Mouse (Mus musculus) kidney, postnatal 0 days (tissue): ENCODE results near the gene Dnase2b. TPM values are rescaled to one million over a fixed set of nuclear protein-coding genes. Genes with fewer than 3 reads are reported as not detected.

Source experiments
- ATAC-seq: fragments of 200-750 bp; cut with Nextera tagmentation; replicated peaks from 2 replicates; pipeline ENCODE4 v1.8.0; 2017; ENCODE audit warnings: low read depth, moderate number of reproducible peaks, moderate TSS enrichment, moderate library complexity; ENCODE audit not compliant: low FRiP score
- DNase-seq: peaks from one replicate; pipeline ENCODE4 v3.0.0-alpha.2; 2016; ENCODE audit warnings: low spot score
- H3K27ac ChIP-seq: fragments of 300-500 bp; sonication (generic); 2 replicates; pipeline ENCODE4 v1.5.1; 2014; ENCODE audit warnings: mild to moderate bottlenecking
- H3K27me3 ChIP-seq: fragments of 300-500 bp; sonication (generic); 2 replicates; pipeline ENCODE4 v1.6.1; 2014; ENCODE audit warnings: low read length, mixed read lengths; ENCODE audit not compliant: insufficient read depth
- H3K36me3 ChIP-seq: fragments of 300-500 bp; sonication (generic); 2 replicates; pipeline ENCODE4 v1.6.1; 2014; ENCODE audit warnings: low read length, mixed read lengths; ENCODE audit not compliant: insufficient read depth
- H3K4me1 ChIP-seq: fragments of 300-500 bp; sonication (generic); replicated peaks from 2 replicates; pipeline ENCODE4 v1.6.1; 2014; ENCODE audit warnings: antibody characterized with exemption, low read length, mixed read lengths; ENCODE audit not compliant: insufficient read depth
- H3K4me2 ChIP-seq: fragments of 300-500 bp; sonication (generic); 2 replicates; pipeline ENCODE4 v1.6.1; 2014; ENCODE audit warnings: mild to moderate bottlenecking, low read length, moderate library complexity, mixed read lengths
- H3K4me3 ChIP-seq: fragments of 300-500 bp; sonication (generic); replicated peaks from 2 replicates; pipeline ENCODE4 v1.5.1; 2014; ENCODE audit warnings: low read depth, low read length
- H3K9ac ChIP-seq: fragments of 300-500 bp; sonication (generic); 2 replicates; pipeline ENCODE4 v1.6.1; 2014; ENCODE audit warnings: low read depth, low read length
- H3K9me3 ChIP-seq: fragments of 300-500 bp; sonication (generic); replicated peaks from 2 replicates; pipeline ENCODE4 v1.6.1; 2016; ENCODE audit warnings: low read length, inconsistent platforms, mixed read lengths
- CTCF ChIP-seq: IDR thresholded peaks from 2 replicates; pipeline ENCODE4 v1.5.1; 2016; ENCODE audit warnings: antibody characterized with exemption, low read depth, mild to moderate bottlenecking, moderate library complexity
- WGBS: fragments of 180-500 bp; shearing (Covaris S2); extraction: QIAGEN DNeasy Blood & Tissue Kit; methylation state at CpG from one replicate; pipeline ENCODE4 v1.1.7; 2014; 5-methylcytosine and 5-hydroxymethylcytosine counted together
- polyA plus RNA-seq: library from polyadenylated mRNA; unstranded; fragments of >200 nt; fragmentation: Nextera tagmentation; extraction: Ambion mirVana; gene quantifications from 2 replicates; pipeline ENCODE4 v1.2.1, GENCODE M21; 2015

The Dnase2b gene
- polyA plus RNA-seq, 1 experiment from 2014 or later, result not detected

DNA sequence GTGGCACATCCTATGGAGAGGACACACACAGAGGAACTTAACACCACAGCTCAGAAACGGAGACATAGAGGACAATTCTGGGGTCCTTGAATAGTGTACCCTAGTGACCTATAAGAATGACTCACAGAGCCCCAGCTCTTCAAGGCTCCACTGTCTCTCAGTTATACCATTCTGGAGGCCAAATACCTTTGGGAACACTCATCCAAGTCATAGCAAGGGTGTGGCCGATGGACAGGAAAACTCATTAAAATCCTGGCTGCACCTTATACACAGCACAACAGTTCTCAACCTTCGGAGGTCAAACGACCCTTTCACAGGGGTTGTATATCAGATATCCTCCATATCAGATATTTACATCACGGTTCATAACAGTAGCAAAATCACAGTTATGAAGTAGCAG is 17.1 kb upstream of the Dnase2b start:
- H3K9me3 ChIP-seq, result no peaks in the 10 kb centered on the region
- DNase-seq (no peak), ATAC-seq (no peak)
- H3K9ac ChIP-seq, result no peak overlapping the region
- no peak for TF ChIP-seq CTCF
- H3K4me2 ChIP-seq, result no peak overlapping the region
- no peak overlapping the region for H3K4me3 ChIP-seq
- 80% methylated on average over 5 of the region's 5 CpGs for WGBS
- H3K36me3 ChIP-seq, result no peaks in the 10 kb centered on the region
- H3K27me3 ChIP-seq, result no peaks in the 10 kb centered on the region
- no peak overlapping the region for H3K27ac ChIP-seq
- H3K4me1 ChIP-seq, result no peaks in the 10 kb centered on the region; the same call in 1 of the 2 replicates

DNA sequence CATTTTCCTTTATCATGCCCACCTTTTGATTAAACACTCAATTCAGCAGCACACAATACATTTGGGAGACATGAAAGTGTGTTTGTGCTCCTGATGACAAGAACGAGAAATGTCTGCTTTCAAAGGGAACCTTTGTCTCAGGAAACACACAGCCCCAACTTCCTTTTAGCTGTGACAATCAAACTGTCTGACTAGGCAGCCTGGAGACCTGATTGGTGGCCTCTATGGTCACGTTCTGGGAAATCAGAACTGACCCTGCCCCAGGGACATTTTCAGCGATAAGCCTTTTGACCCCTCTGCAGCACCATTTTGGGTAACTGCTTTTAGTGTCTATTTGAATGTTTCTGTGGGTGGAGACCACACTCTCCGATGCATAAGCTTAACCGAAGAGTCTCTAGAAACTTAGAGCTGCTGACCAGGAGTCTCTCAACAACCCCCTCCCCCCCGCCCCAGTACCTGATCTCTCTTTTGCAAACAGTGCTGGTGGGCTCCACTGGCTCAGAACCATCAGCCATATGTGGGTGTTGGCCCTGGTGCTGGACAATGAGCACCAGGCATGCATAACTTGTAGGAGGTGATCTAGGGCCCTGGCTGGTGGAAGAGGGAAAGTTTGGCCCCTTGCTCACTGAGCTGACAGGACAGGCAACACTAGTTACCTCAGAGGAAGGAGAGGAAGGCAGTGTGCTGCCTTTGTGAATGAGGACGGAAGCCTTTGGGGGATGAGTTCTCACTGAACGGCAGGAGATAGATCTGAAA is 13.0 kb upstream of the Dnase2b start:
- Histone ChIP-seq H3K9ac (no peak overlapping the region), H3K4me3 (no peak overlapping the region), H3K4me1 (no peaks in the 10 kb centered on the region; the same call in 1 of the 2 replicates), H3K27me3 (no peaks in the 10 kb centered on the region), H3K27ac (peak overlapping the region; percentile 56), H3K9me3 (no peaks in the 10 kb centered on the region), H3K36me3 (no peaks in the 10 kb centered on the region), H3K4me2 (peak overlapping the region; percentile 21; the same call in 1 of the 2 replicates)
- DNase-seq (peak; percentile 75), ATAC-seq (peak; percentile 86)
- TF ChIP-seq CTCF, result no peak
- 31% methylated on average over 8 of the region's 8 CpGs for WGBS

DNA sequence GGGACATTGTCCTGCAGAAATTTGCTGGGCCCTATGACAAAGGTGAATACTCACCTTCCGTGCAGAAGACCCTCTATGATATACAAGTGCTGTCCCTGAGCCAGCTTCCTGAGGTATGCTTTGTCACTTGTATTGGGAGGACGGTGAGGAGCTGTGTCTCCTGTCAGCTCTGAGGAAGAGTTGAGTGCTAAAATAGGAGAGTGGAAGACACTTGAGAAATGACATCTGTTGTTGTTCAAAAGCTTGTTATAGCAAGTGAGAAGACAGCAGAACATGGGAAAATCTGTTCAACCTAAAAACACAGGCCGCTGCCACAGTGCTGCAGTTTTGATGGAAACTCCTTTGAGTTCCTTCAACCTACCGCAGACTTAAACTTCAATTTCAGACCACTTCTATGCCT is 10.4 kb upstream of the Dnase2b start:
- no peak for TF ChIP-seq CTCF
- Histone ChIP-seq H3K36me3 (no peaks in the 10 kb centered on the region), H3K27ac (no peak overlapping the region), H3K4me2 (no peak overlapping the region), H3K9me3 (no peaks in the 10 kb centered on the region), H3K4me1 (no peaks in the 10 kb centered on the region; the same call in 1 of the 2 replicates), H3K27me3 (no peaks in the 10 kb centered on the region), H3K9ac (no peak overlapping the region), H3K4me3 (no peak overlapping the region)
- DNase-seq, result no peak
- WGBS, result 81% methylated on average over 4 of the region's 4 CpGs
- ATAC-seq, result no peak

DNA sequence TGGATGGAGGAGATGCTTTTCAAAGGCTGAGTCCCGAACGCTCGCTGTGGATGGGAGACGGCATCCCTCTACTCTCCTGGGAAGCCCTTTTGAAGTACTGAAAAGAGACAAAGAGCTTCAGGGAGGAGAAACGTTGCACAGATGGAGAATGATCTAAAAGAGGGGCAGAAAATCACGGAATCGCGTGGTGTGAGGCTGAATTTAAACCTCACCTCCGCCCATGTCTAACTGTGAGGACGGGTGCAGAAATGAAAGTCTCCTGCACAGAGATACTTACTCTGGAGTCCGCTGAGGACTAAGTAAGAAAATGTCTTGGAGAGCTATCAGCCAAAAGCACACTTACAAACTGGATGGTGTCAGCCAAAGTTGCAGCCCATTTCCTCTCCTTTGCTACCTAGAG is 6.6 kb upstream of the Dnase2b start:
- Histone ChIP-seq H3K27me3 (no peaks in the 10 kb centered on the region), H3K9ac (no peak overlapping the region), H3K36me3 (no peaks in the 10 kb centered on the region), H3K27ac (no peak overlapping the region), H3K4me1 (no peaks in the 10 kb centered on the region), H3K9me3 (no peaks in the 10 kb centered on the region; the same call in 1 of the 2 replicates), H3K4me3 (no peak overlapping the region), H3K4me2 (no peak overlapping the region)
- ATAC-seq (no peak), DNase-seq (no peak)
- TF ChIP-seq CTCF, result no peak
- 80% methylated on average over 11 of the region's 11 CpGs for WGBS

DNA sequence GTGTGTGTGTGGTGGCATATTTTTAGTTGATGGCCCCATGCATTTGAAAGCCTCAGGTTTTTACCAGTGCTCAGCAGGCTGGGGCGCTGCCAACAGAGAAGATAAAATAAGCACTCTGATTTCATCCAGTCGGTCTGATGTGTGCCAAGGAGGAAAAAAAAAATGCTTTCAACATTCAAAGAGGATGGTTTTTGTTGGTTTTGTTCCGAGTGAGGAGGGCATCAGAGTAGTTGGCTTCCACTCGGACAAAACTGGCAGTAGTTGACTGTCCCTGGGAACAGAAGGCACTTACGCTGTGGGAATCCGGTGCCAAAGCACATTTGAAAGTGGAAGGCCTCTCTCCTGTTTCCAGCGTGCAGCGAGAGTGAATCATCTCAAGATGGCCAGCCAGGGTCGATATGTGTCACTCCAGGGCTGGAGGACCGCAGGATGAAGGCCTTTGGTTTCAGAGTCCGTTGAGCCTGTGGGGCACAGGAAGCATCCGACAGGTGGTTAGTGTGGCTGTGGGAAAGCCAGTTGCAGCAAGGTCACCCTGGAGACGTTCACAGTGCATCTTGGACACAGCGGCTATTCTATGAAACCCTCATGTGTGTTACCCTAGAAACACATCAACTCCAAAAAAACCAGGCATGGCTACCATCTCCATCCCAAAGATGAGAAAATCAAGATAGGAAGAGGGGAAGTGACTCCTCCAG is 5.3 kb upstream of the Dnase2b start:
- no peak overlapping the region for H3K9ac ChIP-seq
- H3K4me3 ChIP-seq, result no peak overlapping the region
- H3K4me2 ChIP-seq, result no peak overlapping the region
- no peak overlapping the region for H3K27ac ChIP-seq
- TF ChIP-seq CTCF, result no peak
- ATAC-seq (no peak), DNase-seq (no peak)
- H3K27me3 ChIP-seq, result no peaks in the 10 kb centered on the region
- no peaks in the 10 kb centered on the region for H3K4me1 ChIP-seq
- 89% methylated on average over 14 of the region's 14 CpGs for WGBS
- H3K9me3 ChIP-seq, result no peaks in the 10 kb centered on the region; the same call in 1 of the 2 replicates
- no peaks in the 10 kb centered on the region for H3K36me3 ChIP-seq

DNA sequence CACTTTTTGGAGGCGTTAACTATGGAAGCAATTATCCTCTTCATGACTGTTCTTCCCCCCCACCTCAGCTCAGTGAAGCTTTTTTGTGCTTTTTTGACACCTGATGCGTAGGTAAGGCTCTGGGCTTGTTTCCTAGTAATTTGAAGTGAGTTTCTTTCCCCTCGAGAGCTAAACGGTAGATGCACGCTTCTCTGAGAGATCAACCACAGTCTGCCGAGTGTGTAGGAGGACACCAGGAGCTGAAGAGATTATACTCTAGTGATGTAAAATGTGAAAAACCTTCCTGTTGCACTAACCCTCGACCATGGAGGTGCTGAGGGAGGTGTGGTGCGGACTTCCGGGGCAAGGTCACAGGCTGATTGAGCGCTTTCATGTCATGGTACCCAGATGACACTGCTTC is 4.7 kb upstream of the Dnase2b start:
- Histone ChIP-seq H3K9ac (no peak overlapping the region), H3K4me1 (no peaks in the 10 kb centered on the region), H3K36me3 (no peaks in the 10 kb centered on the region), H3K4me2 (no peak overlapping the region), H3K9me3 (no peaks in the 10 kb centered on the region; the same call in 1 of the 2 replicates), H3K27ac (no peak overlapping the region), H3K4me3 (no peak overlapping the region), H3K27me3 (no peaks in the 10 kb centered on the region)
- DNase-seq, result no peak
- ATAC-seq, result no peak
- no peak for TF ChIP-seq CTCF
- 81% methylated on average over 10 of the region's 10 CpGs for WGBS
